15 mouse cellular contexts compared by ENCODE assay signal in genomic region chr2:37945598-37946336, GRCm38 (mm10).
DNase-seq lines count a peak whose midpoint lies in the region; ATAC-seq lines count a peak whose summit lies in the region.
"Had no signal": no experiment of that assay in that cellular context is flagged by ENCODE, and none has a peak within 500 bp of the region (broad histone marks: within the 10 kb centered on the region; RNA-seq: fewer than 3 reads in every experiment).

No protein-coding gene starts in this region.

- H3K4me2 ChIP-seq in midbrain, embryonic 12.5 days (replicated peaks): no peak overlapping the region
- no peak overlapping the region for H3K4me2 ChIP-seq in midbrain, embryonic 11.5 days
- H3K4me2 ChIP-seq in forebrain, embryonic 15.5 days (replicated peaks): no peak overlapping the region
- H3K4me2 ChIP-seq: liver, embryonic 15.5 days; stomach, embryonic 15.5 days had no signal

- intact Hi-C loops in left cerebral cortex, postnatal 4 days (cut with DNase I): no loop called here

- H3K9me3 ChIP-seq in heart, embryonic 10.5 days: no peaks in the 10 kb centered on the region
- no peaks in the 10 kb centered on the region for H3K9me3 ChIP-seq in midbrain, embryonic 12.5 days
- H3K9me3 ChIP-seq in midbrain, embryonic 11.5 days (ENCODE audit: control insufficient read depth, low read length): no peaks in the 10 kb centered on the region
- no peaks in the 10 kb centered on the region for H3K9me3 ChIP-seq in forebrain, embryonic 15.5 days
- H3K9me3 ChIP-seq: liver, embryonic 15.5 days; stomach, embryonic 15.5 days had no signal

- no peak for ATAC-seq in midbrain, embryonic 12.5 days (ENCODE audit: low FRiP score, low read depth)
- ATAC-seq in midbrain, embryonic 11.5 days (ENCODE audit: low FRiP score): no peak
- peak; percentile 67 for ATAC-seq in forebrain, embryonic 15.5 days (replicated peaks)

- no peak overlapping the region for H3K9ac ChIP-seq in midbrain, embryonic 12.5 days (replicated peaks)
- H3K9ac ChIP-seq in midbrain, embryonic 11.5 days (ENCODE audit: low read length): no peak overlapping the region
- H3K9ac ChIP-seq in forebrain, embryonic 15.5 days (replicated peaks): no peak overlapping the region
- H3K9ac ChIP-seq: liver, embryonic 15.5 days; stomach, embryonic 15.5 days had no signal

- H3K27me3 ChIP-seq in heart, embryonic 10.5 days (ENCODE audit: insufficient read depth, poor library complexity, severe bottlenecking): no peaks in the 10 kb centered on the region
- no peaks in the 10 kb centered on the region; the same call in 1 of the 2 replicates for H3K27me3 ChIP-seq in midbrain, embryonic 12.5 days
- no peaks in the 10 kb centered on the region for H3K27me3 ChIP-seq in midbrain, embryonic 11.5 days (ENCODE audit: control insufficient read depth, insufficient read depth, low read length)
- no peaks in the 10 kb centered on the region for H3K27me3 ChIP-seq in forebrain, embryonic 15.5 days
- H3K27me3 ChIP-seq: liver, embryonic 15.5 days; stomach, embryonic 15.5 days had no signal

- 58% methylated on average over 9 of the region's 9 CpGs for WGBS in heart, embryonic 10.5 days
- 61% methylated on average over 9 of the region's 9 CpGs for WGBS in midbrain, embryonic 12.5 days
- 70% methylated on average over 9 of the region's 9 CpGs for WGBS in midbrain, embryonic 11.5 days
- 19% methylated on average over 9 of the region's 9 CpGs for WGBS in forebrain, embryonic 15.5 days

- no peaks in the 10 kb centered on the region for H3K36me3 ChIP-seq in heart, embryonic 10.5 days
- H3K36me3 ChIP-seq in midbrain, embryonic 12.5 days: no peaks in the 10 kb centered on the region
- H3K36me3 ChIP-seq in midbrain, embryonic 11.5 days (ENCODE audit: control insufficient read depth, insufficient read depth, low read length): no peaks in the 10 kb centered on the region
- H3K36me3 ChIP-seq in forebrain, embryonic 15.5 days: no peaks in the 10 kb centered on the region
- H3K36me3 ChIP-seq: liver, embryonic 15.5 days; stomach, embryonic 15.5 days had no signal

- no peak overlapping the region for H3K4me3 ChIP-seq in heart, embryonic 10.5 days
- no peak overlapping the region for H3K4me3 ChIP-seq in midbrain, embryonic 12.5 days
- H3K4me3 ChIP-seq in midbrain, embryonic 11.5 days (ENCODE audit: low read depth, low read length): no peak overlapping the region
- no peak overlapping the region for H3K4me3 ChIP-seq in forebrain, embryonic 15.5 days
- H3K4me3 ChIP-seq: liver, embryonic 15.5 days; stomach, embryonic 15.5 days had no signal

- peak; percentile 68 for DNase-seq in heart, adult 11 months
- DNase-seq in heart, embryonic 10.5 days (ENCODE audit: low spot score): no peak
- DNase-seq in midbrain, embryonic 11.5 days (ENCODE audit: low spot score, missing footprints): no peak
- peak; percentile 49 for DNase-seq in retina, postnatal 1 day
- no peak for DNase-seq in left cerebral cortex, postnatal 4 days
- no peak for DNase-seq in cerebellum, adult 11 months
- DNase-seq: cerebellum, adult 9-11 months; heart, postnatal 10 days; right cerebral cortex, postnatal 4 days; thymus, postnatal 25 days had no signal

- H3K4me1 ChIP-seq in heart, embryonic 10.5 days: no peaks in the 10 kb centered on the region
- peaks cover 10% of the 10 kb centered on the region; the same call in 1 of the 2 replicates for H3K4me1 ChIP-seq in midbrain, embryonic 12.5 days
- no peaks in the 10 kb centered on the region for H3K4me1 ChIP-seq in midbrain, embryonic 11.5 days (ENCODE audit: control insufficient read depth, insufficient read depth, low read length)
- peaks cover 14% of the 10 kb centered on the region for H3K4me1 ChIP-seq in forebrain, embryonic 15.5 days
- H3K4me1 ChIP-seq: liver, embryonic 15.5 days had no signal

- H3K27ac ChIP-seq in heart, embryonic 10.5 days: no peak overlapping the region
- H3K27ac ChIP-seq in midbrain, embryonic 12.5 days (replicated peaks): 0 out of 2 replicates have a peak overlapping the region, but pooled peaks have one; percentile 25
- H3K27ac ChIP-seq in midbrain, embryonic 11.5 days (ENCODE audit: low read depth, low read length): no peak overlapping the region
- H3K27ac ChIP-seq in forebrain, embryonic 15.5 days (replicated peaks): peak overlapping the region; percentile 63
- H3K27ac ChIP-seq: kidney, postnatal 0 days; liver, embryonic 15.5 days; stomach, embryonic 15.5 days had no signal

Comparison
In these comparisons a context has a peak if more than half of its experiments do, and no peak if none do; other contexts are left out.
1. DNase-seq: peak in heart, adult 11 months (single experiment) and retina, postnatal 1 day (single experiment); none in heart, embryonic 10.5 days (single experiment), midbrain, embryonic 11.5 days (single experiment), left cerebral cortex, postnatal 4 days (single experiment) and cerebellum, adult 11 months (single experiment).
2. H3K27ac ChIP-seq: peak in midbrain, embryonic 12.5 days (single experiment) and forebrain, embryonic 15.5 days (single experiment); none in heart, embryonic 10.5 days (single experiment) and midbrain, embryonic 11.5 days (single experiment).